Mouse (Mus musculus): ENCODE data around the gene Dstn. TPM values are rescaled to one million over a fixed set of nuclear protein-coding genes. Genes with fewer than 3 reads are reported as not detected.

Gene Dstn
- polyA plus RNA-seq (2015; fragmentation: Nextera tagmentation; extraction: Ambion mirVana) = 205 and 225 TPM in 2 replicates

DNA sequence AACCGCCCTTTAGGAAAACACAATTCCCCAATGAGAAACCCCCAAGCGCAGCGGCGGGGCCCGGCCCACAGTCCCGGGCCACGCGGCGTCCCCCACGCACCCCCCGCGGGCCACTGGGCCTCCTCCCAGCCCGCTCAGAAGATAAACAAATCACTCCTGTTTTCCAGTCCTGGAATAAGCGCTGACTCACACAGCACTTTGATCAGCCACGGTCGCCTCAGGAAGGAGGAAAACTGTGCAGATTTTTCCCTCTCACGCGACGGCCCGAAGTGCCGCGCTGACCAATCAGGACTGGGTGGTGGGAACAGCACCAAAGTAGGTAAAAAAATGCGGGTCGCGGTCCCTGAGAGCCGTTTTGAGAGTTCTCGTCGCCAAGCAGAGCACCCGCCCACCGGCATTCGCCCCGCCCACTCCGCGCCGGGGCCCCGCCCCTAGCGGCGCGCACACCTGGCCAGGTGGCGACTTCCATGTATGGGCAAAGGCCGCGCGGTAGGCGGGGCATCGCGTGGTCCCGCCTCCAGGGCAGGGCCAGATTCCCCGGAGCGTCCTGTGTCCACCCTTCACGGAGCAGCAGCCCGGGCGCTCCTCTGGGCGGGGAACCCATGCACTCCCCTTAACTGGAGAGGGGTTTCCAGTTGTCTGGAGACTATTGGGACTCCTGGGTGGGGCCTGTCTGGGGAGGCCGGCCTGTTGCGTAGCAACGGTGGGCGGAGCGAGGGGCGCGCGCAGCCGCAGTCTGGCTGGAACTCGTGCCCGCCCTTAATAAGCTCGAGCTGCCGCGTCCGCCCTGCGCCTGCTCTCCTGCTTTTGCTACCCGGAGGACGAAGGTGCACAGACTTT, at the start of gene Dstn:
TSS of gene Dstn (plus strand) at position 561 of the 840 bp plus-strand sequence.
- peak; percentile 93 for DNase-seq (ENCODE audit: low spot score)

- DNase-seq (ENCODE audit: low spot score) = peak; percentile 63
Measured at GRCm38 (mm10) chr2:143867326-143867725, 47.8 kb upstream of the Dstn start.

DNA sequence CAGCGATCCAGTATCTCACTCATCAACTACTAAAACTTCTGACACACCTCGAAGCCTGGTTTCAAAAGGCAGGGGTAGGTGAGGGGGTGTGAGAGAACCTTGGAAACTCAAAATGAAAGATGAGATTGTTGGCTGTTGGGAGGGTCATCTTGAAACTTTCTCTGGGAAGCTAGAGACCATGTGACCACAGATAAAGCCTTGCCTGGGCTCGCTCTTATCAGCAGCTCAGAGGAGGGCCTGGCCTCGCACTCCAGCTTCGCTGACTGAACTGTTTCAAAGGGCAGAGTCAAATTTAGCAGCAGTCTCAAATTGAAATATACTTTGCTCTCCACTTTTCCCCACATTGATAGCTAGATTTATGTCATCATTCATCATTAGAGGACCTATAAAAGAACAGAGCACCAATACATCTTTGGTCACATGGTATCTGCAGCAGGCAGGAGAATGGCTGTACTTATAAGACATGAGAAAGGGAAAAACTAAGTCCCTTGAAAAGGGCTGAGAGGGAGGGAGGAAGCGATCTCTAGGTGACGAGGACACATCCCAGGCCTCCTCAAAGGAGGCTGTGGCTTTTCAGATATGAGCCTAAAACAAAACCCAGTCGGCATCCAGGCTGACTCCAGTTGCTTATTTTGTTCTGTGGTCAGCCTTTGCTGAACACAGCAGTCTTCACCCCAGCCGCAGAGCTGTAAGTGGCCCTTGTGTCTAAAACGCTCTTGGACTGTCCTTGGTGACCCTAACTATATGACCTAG, 44.0 kb upstream of the Dstn start:
- DNase-seq (ENCODE audit: low spot score) = no peak

DNA sequence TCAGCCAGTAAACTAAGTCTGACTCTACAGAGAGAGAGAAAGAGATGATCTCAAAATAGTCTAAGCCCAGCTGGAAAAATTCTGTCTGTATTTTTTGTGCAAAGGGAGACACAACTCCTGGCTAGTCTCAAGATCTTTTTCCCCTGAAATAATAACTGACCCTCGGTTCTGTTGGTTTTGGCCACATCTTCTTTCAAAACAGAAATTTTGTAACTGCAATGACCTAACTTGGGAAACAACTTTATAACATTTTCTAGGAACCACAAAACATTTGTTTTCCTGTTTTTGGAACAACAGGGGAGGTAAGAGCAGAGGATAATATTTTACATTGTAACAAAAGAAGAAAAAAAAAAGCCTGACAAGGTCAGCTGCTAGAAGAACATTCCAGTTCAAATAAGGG, 39.1 kb upstream of the Dstn start:
- no peak for DNase-seq (ENCODE audit: low spot score)

DNA sequence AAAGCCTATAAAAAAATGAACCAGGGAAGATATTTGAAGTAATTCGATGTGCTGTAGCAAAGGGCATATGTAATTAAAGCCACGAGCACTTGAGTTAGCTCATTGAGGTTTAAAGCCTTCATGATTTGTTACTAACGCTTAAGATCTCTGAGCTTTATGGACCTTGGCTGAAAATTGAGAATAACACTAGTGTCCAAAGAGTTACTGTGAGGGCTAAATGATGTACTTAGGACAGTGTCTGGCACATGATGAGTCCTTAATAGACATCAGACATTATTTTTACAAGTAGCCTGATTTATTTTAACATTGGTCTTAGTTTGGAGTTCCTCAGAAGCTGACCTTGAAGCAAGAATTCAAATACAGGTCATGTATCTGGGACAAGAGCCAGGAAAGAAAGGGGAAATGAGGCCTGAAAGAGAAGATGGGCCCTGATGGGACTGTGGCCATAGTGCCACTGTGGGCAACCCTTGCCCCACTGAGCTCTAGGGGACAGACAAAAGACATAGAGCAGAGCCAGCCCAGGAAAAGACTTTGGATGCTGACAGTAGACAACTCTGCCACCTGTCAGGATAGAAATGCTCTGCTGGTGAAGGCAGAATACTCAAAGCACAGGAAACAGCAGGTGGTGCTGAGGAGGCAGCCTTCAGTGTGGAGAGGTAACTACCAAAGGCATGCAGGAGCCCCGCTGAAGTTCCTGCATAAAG, 38.0 kb upstream of the Dstn start:
- peak; percentile 25 for DNase-seq (ENCODE audit: low spot score)

- no peak for DNase-seq (ENCODE audit: low spot score)
Measured at GRCm38 (mm10) chr2:143879311-143879710, 35.8 kb upstream of the Dstn start.

DNA sequence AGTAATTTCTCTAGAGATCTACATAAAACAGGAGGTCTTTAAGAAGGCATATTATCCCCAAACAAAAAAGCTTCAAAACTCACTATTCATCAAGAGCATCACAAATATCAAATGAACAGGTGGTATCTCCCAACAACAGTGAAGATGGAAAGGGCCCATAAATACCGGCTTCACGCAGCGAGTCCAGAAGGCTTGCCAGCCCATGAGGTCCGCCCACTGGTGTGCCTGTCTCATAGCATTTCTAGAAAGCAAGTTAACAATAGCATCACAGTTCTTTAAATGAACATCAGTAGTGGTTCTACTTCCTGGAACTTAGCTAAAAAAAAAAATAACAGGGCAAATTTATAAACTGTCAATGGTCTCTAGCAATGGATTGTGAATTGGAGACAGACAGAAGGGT, 33.1 kb upstream of the Dstn start:
- DNase-seq (ENCODE audit: low spot score) = no peak

- no peak for DNase-seq (ENCODE audit: low spot score)
Measured at GRCm38 (mm10) chr2:143882606-143883288, 32.4 kb upstream of the Dstn start.

DNA sequence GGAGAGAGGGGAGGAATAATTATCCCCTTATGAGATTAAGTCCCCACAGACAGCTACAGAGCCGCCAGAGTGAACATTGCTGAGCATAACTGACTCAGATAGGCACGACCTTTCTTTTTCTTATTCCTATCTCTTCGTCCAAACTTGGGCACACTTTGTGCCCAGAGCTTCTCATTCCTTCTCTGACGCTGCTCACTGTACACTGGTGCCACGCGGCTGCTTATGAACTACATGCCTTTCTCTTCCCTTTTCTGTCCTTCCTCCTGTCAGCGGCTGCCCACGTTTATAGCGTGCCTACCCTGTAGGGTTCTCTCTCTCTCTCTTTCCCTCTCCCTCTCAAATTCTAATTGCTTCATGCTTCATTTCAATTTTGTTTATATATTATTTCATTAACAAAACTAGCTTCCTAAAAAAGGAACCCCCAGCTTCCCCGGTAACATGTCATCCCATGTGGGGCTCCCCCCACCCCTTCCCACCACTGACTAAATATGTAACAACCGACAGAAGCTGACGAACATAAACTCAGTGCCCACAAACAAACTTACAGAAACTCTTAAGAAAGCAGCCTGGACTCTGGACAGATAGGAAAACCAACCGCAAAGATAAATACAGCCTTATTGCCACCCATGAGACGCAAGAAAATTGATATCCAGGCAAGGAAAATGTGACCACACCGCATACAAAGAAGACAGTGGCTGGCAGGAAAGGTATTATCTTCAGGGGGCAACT, 25.8 kb upstream of the Dstn start:
- DNase-seq (ENCODE audit: low spot score) = no peak

GRCm38 (mm10) chr2:143889860-143890433, 25.2 kb upstream of the Dstn start:
- no peak for DNase-seq (ENCODE audit: low spot score)

DNA sequence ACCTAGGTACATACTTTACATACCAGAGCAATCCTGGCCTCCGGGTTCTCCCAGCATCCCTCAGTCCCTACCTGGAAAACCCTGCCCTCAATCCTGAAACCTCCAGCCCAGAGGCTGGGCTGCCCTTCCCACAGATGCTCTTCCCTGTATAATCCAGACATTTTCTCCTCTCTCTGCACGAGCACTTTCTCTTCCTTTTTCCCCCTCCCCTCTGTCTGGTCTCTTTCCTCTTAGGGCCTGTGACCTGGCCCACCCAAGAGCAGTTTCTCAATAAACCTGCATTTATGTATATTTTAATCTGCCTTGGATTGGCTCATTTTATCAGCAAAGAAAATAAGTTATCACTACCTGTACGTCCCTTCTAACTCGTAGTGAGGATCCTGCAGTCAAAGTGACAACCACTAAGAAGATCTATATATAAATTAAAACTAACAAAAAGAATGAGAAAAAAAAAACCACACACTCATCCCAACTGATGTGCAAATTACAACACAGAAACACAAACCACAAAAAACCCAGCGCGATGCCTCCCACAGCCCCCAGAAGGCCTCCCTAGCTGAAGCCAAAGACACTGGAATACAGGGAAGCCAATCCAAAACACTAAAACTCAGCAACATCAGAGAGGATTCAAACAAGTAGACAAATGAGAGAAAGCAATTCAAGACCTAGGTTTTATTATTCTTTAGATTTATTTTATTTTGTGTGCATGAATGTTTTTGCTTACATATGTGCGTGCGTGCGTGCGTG, 23.6 kb upstream of the Dstn start:
- no peak for DNase-seq (ENCODE audit: low spot score)

DNA sequence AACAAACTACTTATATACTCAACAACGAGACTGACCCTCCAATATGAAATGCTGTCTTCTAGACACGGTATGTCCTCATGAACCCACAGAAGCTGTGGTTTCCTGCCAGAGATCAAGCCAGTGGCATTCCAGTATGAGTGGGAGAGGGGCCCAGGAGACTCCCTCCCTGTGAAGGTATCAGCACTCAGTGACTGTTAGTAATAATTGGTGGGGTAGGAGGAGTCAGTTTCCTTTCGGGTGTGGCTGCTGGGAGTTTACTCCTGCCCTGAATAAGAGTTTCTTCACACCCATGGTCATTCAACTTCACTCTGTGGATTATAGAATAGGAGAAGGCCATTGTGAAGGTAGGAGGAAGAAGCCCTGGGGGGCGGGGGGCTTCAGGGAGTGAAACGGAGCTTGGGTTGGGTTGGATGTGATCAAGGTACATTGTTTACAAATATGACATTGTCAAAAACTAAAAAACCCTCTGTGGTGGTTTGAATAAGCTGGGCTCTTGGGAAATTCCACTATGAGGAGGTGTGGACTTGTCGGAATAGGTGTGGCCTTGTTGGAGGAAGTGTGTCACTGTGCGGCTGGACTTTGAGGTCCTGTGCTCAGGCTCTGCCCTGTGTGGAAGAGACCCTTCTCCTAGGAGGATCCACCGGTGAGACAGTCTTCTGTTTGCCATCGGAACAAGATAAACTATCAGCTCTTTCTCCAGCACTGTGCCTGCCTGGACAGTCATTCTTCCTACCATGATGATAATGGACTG, 15.5 kb upstream of the Dstn start:
- no peak for DNase-seq (ENCODE audit: low spot score)

DNA sequence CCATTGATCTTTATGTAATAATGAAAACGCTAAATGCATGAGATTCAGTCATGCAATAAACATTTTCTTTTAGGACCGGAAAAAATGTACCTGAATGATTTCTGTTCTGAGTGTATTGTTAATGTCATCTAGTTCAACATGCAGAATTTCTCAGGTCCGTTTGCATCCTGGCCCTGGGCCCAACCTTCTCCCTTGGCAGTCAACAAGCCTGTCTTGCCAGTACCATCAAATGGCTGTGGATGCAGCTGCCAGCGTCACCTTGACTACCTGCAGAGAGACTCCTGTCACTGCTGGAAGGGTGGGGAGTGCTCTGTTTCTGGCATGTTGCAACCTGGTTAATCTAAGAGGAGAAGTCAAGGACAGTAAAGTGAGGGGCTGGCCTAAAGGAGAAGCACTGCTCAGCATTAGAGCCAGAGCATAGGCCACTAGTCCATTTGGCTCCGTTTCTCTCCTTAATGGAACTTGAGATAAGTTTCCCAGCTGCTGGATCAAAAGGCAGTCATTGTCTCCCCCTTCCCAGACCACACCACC, 14.2 kb upstream of the Dstn start:
- DNase-seq (ENCODE audit: low spot score) = no peak

DNA sequence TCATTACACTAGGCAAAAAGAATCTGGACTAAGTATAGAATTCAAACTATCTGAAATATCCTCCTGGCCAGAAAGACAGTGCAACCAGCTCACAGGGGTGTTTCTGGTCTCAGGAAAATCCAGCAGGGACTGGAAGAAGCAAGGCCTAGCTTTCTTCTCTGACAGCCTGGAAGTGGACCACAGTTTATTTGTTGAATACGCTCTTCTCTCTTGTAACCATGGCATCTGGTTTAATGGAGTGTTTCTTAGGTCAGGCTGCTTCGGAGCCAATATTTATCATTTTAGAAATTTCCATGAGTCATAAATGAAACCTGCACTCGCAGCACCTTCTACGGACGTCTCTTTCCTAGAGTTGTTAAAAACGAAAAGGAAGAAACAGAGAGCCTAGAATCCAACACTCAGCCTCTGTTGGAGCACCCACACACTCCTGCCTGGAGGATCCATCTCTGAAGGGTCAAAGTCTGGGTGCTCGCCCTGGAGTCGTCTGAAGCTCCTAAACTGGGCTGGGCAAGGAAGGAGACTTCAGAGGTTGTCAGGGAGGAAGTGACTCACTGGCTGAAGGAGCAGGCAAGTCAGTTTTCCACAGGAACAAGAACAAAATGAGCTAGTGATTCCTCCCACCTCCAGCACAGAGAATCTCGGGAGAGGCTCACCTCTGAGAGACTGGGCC, 11.6 kb upstream of the Dstn start:
- no peak for DNase-seq (ENCODE audit: low spot score)

GRCm38 (mm10) chr2:143904896-143905295, 10.2 kb upstream of the Dstn start:
- no peak for DNase-seq (ENCODE audit: low spot score)

DNA sequence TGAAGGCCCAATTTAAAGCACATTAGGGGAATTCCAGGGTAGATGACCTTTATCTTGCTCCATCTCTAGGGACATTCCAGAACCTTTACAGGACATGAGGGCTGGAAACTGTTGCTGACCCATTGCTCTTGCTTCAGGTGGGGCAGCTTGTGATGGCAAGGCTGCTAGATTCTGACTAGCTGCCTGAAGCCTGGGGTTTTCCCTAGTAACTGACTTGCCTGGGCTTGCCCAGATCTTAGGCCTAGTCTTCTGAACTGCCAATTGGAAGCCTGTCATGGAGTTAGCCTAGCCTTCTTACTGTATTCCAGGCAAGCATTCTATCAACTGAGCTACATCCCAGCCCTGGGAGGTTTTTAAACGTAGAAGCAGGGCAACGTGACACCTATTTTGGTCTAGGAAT, 5.9 kb upstream of the Dstn start:
- DNase-seq (ENCODE audit: low spot score) = no peak

GRCm38 (mm10) chr2:143912199-143912598, 2.9 kb upstream of the Dstn start:
- no peak for DNase-seq (ENCODE audit: low spot score)

GRCm38 (mm10) chr2:143914221-143914620, 899 bp upstream of the Dstn start:
- DNase-seq (ENCODE audit: low spot score) = no peak
